Mouse (Mus musculus): ENCODE results near the gene Ttc33.

DNA sequence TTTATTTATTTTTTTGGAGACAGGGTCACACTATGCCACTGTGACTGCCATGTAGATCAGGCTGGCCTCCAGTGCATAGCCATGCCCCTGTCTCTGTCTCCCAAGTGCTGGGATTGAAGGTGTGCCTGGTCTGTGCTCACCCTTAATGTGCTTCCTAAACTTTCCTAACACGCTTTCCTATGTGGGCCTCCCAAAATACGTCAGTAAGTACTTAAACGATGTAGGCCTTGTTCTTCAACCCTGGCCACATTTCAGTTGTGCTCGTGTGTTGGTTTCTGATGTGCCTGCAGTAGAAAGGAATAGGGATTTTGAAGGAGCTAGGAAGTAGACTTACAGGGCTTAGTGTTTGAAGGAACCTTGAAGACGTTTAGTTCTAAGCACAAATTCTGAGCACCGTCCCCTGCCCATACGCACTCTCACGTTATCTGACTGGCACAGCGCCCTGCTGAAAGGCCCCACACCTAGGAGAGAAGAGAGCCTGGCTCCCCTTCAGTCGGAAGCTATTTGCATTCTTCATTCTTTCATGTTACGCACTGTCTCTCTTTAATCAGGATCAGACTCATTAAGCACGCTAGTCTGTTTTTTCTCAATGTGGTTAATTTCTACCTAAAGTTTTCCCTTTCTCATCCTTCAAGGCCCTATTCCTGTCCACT lies 20.1 kb upstream of the Ttc33 start:
- TF ChIP-seq CTCF (IDR thresholded peaks at IDR 0.05; ENCODE audit: low read depth): no peak
- TF ChIP-seq EP300 (IDR thresholded peaks at IDR 0.05; ENCODE audit: low read depth): no peak

Data from liver, embryonic 14.5 days (tissue).